Mouse (Mus musculus) embryonic facial prominence, embryonic 14.5 days (tissue): Measurements from ENCODE around the gene Gap43. TPM values are rescaled to one million over a fixed set of nuclear protein-coding genes. Genes with fewer than 3 reads are reported as not detected.

ENCODE experiments used
- ATAC-seq: fragments of 200-750 bp; cut with Nextera tagmentation; 2 replicates; pipeline ENCODE4 v1.8.0; 2017; ENCODE audit warnings: low read depth, moderate number of reproducible peaks, moderate TSS enrichment
- DNase-seq: peaks from one replicate; pipeline ENCODE4 v3.0.0-alpha.2; 2015; ENCODE audit warnings: low spot score
- H3K27ac ChIP-seq: fragments of 300-500 bp; sonication (generic); replicated peaks from 2 replicates; pipeline ENCODE4 v1.5.1; 2014; ENCODE audit warnings: low read depth, mild to moderate bottlenecking, low read length, moderate library complexity
- H3K27me3 ChIP-seq: fragments of 300-500 bp; sonication (generic); replicated peaks from 2 replicates; pipeline ENCODE4 v1.6.1; 2014; ENCODE audit warnings: low read length; ENCODE audit not compliant: control insufficient read depth, insufficient read depth
- H3K36me3 ChIP-seq: fragments of 300-500 bp; sonication (generic); 2 replicates; pipeline ENCODE4 v1.6.1; 2014; ENCODE audit warnings: low read length, mixed read lengths; ENCODE audit not compliant: control insufficient read depth, insufficient read depth
- H3K4me1 ChIP-seq: fragments of 300-500 bp; sonication (generic); 2 replicates; pipeline ENCODE4 v1.6.1; 2014; ENCODE audit warnings: antibody characterized with exemption, low read length; ENCODE audit not compliant: control insufficient read depth, insufficient read depth
- H3K4me2 ChIP-seq: fragments of 300-500 bp; sonication (generic); 2 replicates; pipeline ENCODE4 v1.6.1; 2014; ENCODE audit warnings: low read depth, mild to moderate bottlenecking, low read length, moderate library complexity, mixed read lengths
- H3K4me3 ChIP-seq: fragments of 300-500 bp; sonication (generic); 2 replicates; pipeline ENCODE4 v1.5.1; 2014; ENCODE audit warnings: low read depth, mild to moderate bottlenecking, low read length
- H3K9ac ChIP-seq: fragments of 300-500 bp; sonication (generic); 2 replicates; pipeline ENCODE4 v1.6.1; 2014; ENCODE audit warnings: low read depth, mild to moderate bottlenecking, low read length, moderate library complexity, mixed read lengths
- H3K9me3 ChIP-seq: fragments of 300-500 bp; sonication (generic); 2 replicates; pipeline ENCODE4 v1.6.1; 2016; ENCODE audit warnings: low read length; ENCODE audit not compliant: control insufficient read depth
- WGBS: fragments of 180-500 bp; shearing (Covaris S2); extraction: QIAGEN DNeasy Blood & Tissue Kit; methylation state at CpG from one replicate; pipeline ENCODE4 v1.1.7; 2014; 5-methylcytosine and 5-hydroxymethylcytosine counted together
- polyA plus RNA-seq: library from polyadenylated mRNA; unstranded; fragments of >200 nt; fragmentation: Nextera tagmentation; extraction: Ambion mirVana; gene quantifications from 2 replicates; pipeline ENCODE4 v1.2.1, GENCODE M21; 2014

The Gap43 gene
- polyA plus RNA-seq, 1 experiment from 2014 or later = 141 TPM

GRCm38 (mm10) chr16:42319365-42319764 lies 21.1 kb downstream of the Gap43 start:
- no peaks in the 10 kb centered on the region for H3K27me3 ChIP-seq
- DNase-seq (no peak), ATAC-seq (no peak)
- H3K4me1 ChIP-seq = no peaks in the 10 kb centered on the region
- H3K9me3 ChIP-seq = no peaks in the 10 kb centered on the region
- no peak overlapping the region for H3K27ac ChIP-seq
- no peak overlapping the region for H3K4me3 ChIP-seq
- no peak overlapping the region for H3K9ac ChIP-seq
- no peak overlapping the region for H3K4me2 ChIP-seq
- H3K36me3 ChIP-seq = no peaks in the 10 kb centered on the region
- 78% methylated on average over 5 of the region's 5 CpGs for WGBS

GRCm38 (mm10) chr16:42312125-42312524 lies 28.3 kb downstream of the Gap43 start:
- 0 out of 2 replicates have a peak, but pooled peaks cover 4% of the 10 kb centered on the region for H3K4me1 ChIP-seq
- H3K4me3 ChIP-seq = no peak overlapping the region
- no peaks in the 10 kb centered on the region for H3K36me3 ChIP-seq
- ATAC-seq (no peak), DNase-seq (no peak)
- no peak overlapping the region for H3K27ac ChIP-seq
- H3K27me3 ChIP-seq = no peaks in the 10 kb centered on the region
- no peak overlapping the region for H3K9ac ChIP-seq
- H3K4me2 ChIP-seq = no peak overlapping the region
- no peaks in the 10 kb centered on the region for H3K9me3 ChIP-seq
- WGBS = 85% methylated on average over 1 of the region's 1 CpGs

- Histone ChIP-seq H3K9me3 (no peaks in the 10 kb centered on the region), H3K9ac (no peak overlapping the region), H3K27me3 (no peaks in the 10 kb centered on the region), H3K36me3 (no peaks in the 10 kb centered on the region), H3K4me1 (0 out of 2 replicates have a peak, but pooled peaks cover 4% of the 10 kb centered on the region), H3K27ac (no peak overlapping the region), H3K4me3 (no peak overlapping the region), H3K4me2 (no peak overlapping the region)
- DNase-seq (no peak), ATAC-seq (no peak)
- 84% methylated on average over 1 of the region's 1 CpGs for WGBS
These were observed 31.7 kb downstream of the Gap43 start for GRCm38 (mm10) chr16:42308761-42309160.

- H3K4me1 ChIP-seq = 0 out of 2 replicates have a peak, but pooled peaks cover 4% of the 10 kb centered on the region
- ATAC-seq (peak; percentile 95), DNase-seq (peak; percentile 89)
- H3K27ac ChIP-seq = peak overlapping the region; percentile 64
- H3K4me3 ChIP-seq = peak overlapping the region; percentile 29
- H3K9me3 ChIP-seq = no peaks in the 10 kb centered on the region
- H3K9ac ChIP-seq = peak overlapping the region; percentile 48
- no peaks in the 10 kb centered on the region for H3K36me3 ChIP-seq
- H3K27me3 ChIP-seq = no peaks in the 10 kb centered on the region
- WGBS = 3% methylated on average over 14 of the region's 14 CpGs
- H3K4me2 ChIP-seq = peak overlapping the region; percentile 52
These were observed 34.3 kb downstream of the Gap43 start for GRCm38 (mm10) chr16:42305934-42306701.

- Histone ChIP-seq H3K4me1 (no peaks in the 10 kb centered on the region), H3K4me2 (no peak overlapping the region), H3K36me3 (no peaks in the 10 kb centered on the region), H3K4me3 (no peak overlapping the region), H3K27ac (no peak overlapping the region; the same call in 1 of the 2 replicates), H3K9ac (no peak overlapping the region), H3K27me3 (no peaks in the 10 kb centered on the region), H3K9me3 (no peaks in the 10 kb centered on the region)
- ATAC-seq = 0 out of 2 replicates have a peak, but pooled peaks have one; percentile 54
- peak; percentile 74 for DNase-seq
- WGBS = 39% methylated on average over 6 of the region's 6 CpGs
These were observed 37.0 kb downstream of the Gap43 start for GRCm38 (mm10) chr16:42303461-42303860.

GRCm38 (mm10) chr16:42294481-42294880 lies 46.0 kb downstream of the Gap43 start:
- Histone ChIP-seq H3K27me3 (no peaks in the 10 kb centered on the region), H3K9me3 (no peaks in the 10 kb centered on the region), H3K4me3 (no peak overlapping the region), H3K9ac (no peak overlapping the region), H3K4me2 (no peak overlapping the region), H3K36me3 (peaks cover 5% of the 10 kb centered on the region; the same call in 1 of the 2 replicates), H3K27ac (no peak overlapping the region), H3K4me1 (no peaks in the 10 kb centered on the region)
- no peak for DNase-seq
- no peak for ATAC-seq
- 88% methylated on average over 5 of the region's 5 CpGs for WGBS

- no peaks in the 10 kb centered on the region for H3K9me3 ChIP-seq
- no peak for DNase-seq
- no peaks in the 10 kb centered on the region for H3K4me1 ChIP-seq
These were observed 46.4 kb downstream of the Gap43 start for GRCm38 (mm10) chr16:42294056-42294455.

GRCm38 (mm10) chr16:42291572-42291971 lies 48.9 kb downstream of the Gap43 start:
- H3K4me3 ChIP-seq = no peak overlapping the region
- ATAC-seq (no peak), DNase-seq (no peak)
- H3K27ac ChIP-seq = no peak overlapping the region
- no peak overlapping the region for H3K4me2 ChIP-seq
- peaks cover 5% of the 10 kb centered on the region; the same call in 1 of the 2 replicates for H3K36me3 ChIP-seq
- no peaks in the 10 kb centered on the region for H3K27me3 ChIP-seq
- no peak overlapping the region for H3K9ac ChIP-seq
- no peaks in the 10 kb centered on the region for H3K9me3 ChIP-seq
- H3K4me1 ChIP-seq = no peaks in the 10 kb centered on the region
- WGBS = 80% methylated on average over 8 of the region's 8 CpGs

More at GRCm38 (mm10) chr16:42294056-42294455, 46.4 kb downstream of the Gap43 start:
- no peak overlapping the region for H3K4me2 ChIP-seq
- ATAC-seq = no peak
- 88% methylated on average over 2 of the region's 2 CpGs for WGBS
- H3K36me3 ChIP-seq = peaks cover 5% of the 10 kb centered on the region; the same call in 1 of the 2 replicates
- H3K27me3 ChIP-seq = no peaks in the 10 kb centered on the region
- H3K9ac ChIP-seq = no peak overlapping the region
- H3K4me3 ChIP-seq = no peak overlapping the region
- H3K27ac ChIP-seq = no peak overlapping the region

- no peaks in the 10 kb centered on the region for H3K9me3 ChIP-seq
- ATAC-seq (no peak), DNase-seq (no peak)
- H3K9ac ChIP-seq = no peak overlapping the region
- H3K4me1 ChIP-seq = no peaks in the 10 kb centered on the region
- H3K27me3 ChIP-seq = no peaks in the 10 kb centered on the region
- H3K27ac ChIP-seq = no peak overlapping the region
- H3K4me2 ChIP-seq = no peak overlapping the region
- 80% methylated on average over 3 of the region's 3 CpGs for WGBS
- H3K36me3 ChIP-seq = no peaks in the 10 kb centered on the region
- no peak overlapping the region for H3K4me3 ChIP-seq
These were observed 56.4 kb downstream of the Gap43 start for GRCm38 (mm10) chr16:42284005-42284404.
